Mouse (Mus musculus): Measurements from ENCODE around the gene Rps6ka3.

- no peak for TF ChIP-seq EP300 (IDR thresholded peaks at IDR 0.05; ENCODE audit: low read depth)
- TF ChIP-seq CTCF (IDR thresholded peaks at IDR 0.05; ENCODE audit: low read depth): peak; percentile 76
These were observed 54.6 kb downstream of the Rps6ka3 start for GRCm38 (mm10) chrX:159264681-159265080.
